Mouse (Mus musculus) erythroblast, adult 5-6 weeks (primary cell): ENCODE data around the gene Slc35a2. TPM values are rescaled to one million over a fixed set of nuclear protein-coding genes. Genes with fewer than 3 reads are reported as not detected.
A peak's percentile ranks its signal among the peaks of the same experiment; 100 is the strongest.

Experiments
- ATAC-seq: replicated peaks from 2 replicates; pipeline ENCODE4 v1.8.0; 2016; ENCODE audit warnings: moderate number of reproducible peaks, mild to moderate bottlenecking, moderate TSS enrichment, inconsistent platforms; ENCODE audit not compliant: poor library complexity, low FRiP score, severe bottlenecking
- total RNA-seq, 2 experiments: library from RNA; stranded (forward) in 1 of 2; stranded (reverse) in 1 of 2; fragments of 150-400 nt in 1 of 2; fragments of 200-764, 138-1000 nt in 1 of 2; gene quantifications; 2 replicates each; pipeline versions ENCODE4 v1.2.3 to v1.2.4; 2015 to 2017; ENCODE audit warnings: low replicate concordance in 2 of 2

Slc35a2 gene
- total RNA-seq (2015; ENCODE audit: low replicate concordance) (1.5 and 3.1 TPM in 2 replicates), total RNA-seq (2017; ENCODE audit: low replicate concordance) (10.0 and 10.9 TPM in 2 replicates)

- peak; percentile 88 for ATAC-seq
These were observed at the start of gene Slc35a2 for GRCm38 (mm10) chrX:7883841-7884567. TSS of gene Slc35a2 (plus strand) at chrX:7884028.

GRCm38 (mm10) chrX:7837146-7837545 is 46.7 kb upstream of the Slc35a2 start:
- ATAC-seq = peak; percentile 64

- no peak for ATAC-seq
These were observed 43.0 kb upstream of the Slc35a2 start for GRCm38 (mm10) chrX:7840842-7841162.

- peak; percentile 80 for ATAC-seq
These were observed 42.4 kb upstream of the Slc35a2 start, which contains the start of gene Otud5 for GRCm38 (mm10) chrX:7841163-7842162. TSS of gene Otud5 (plus strand) at chrX:7841364.

- 0 out of 2 replicates have a peak, but pooled peaks have one; percentile 22 for ATAC-seq
These were observed 41.5 kb upstream of the Slc35a2 start for GRCm38 (mm10) chrX:7842318-7842717.

GRCm38 (mm10) chrX:7847845-7848244 is 36.0 kb upstream of the Slc35a2 start:
- no peak for ATAC-seq

GRCm38 (mm10) chrX:7854578-7854977 is 29.2 kb upstream of the Slc35a2 start:
- ATAC-seq = peak; percentile 60

GRCm38 (mm10) chrX:7859191-7859753 is 24.6 kb upstream of the Slc35a2 start:
- no peak for ATAC-seq

GRCm38 (mm10) chrX:7863181-7863580 is 20.6 kb upstream of the Slc35a2 start:
- ATAC-seq = no peak

GRCm38 (mm10) chrX:7864551-7864950 is 19.3 kb upstream of the Slc35a2 start:
- ATAC-seq = no peak

GRCm38 (mm10) chrX:7865343-7865742 is 18.5 kb upstream of the Slc35a2 start:
- ATAC-seq = no peak

GRCm38 (mm10) chrX:7865786-7866185 is 18.0 kb upstream of the Slc35a2 start:
- ATAC-seq = no peak

- ATAC-seq = no peak
These were observed 16.7 kb upstream of the Slc35a2 start for GRCm38 (mm10) chrX:7867141-7867540.

GRCm38 (mm10) chrX:7868506-7868905 is 15.3 kb upstream of the Slc35a2 start:
- no peak for ATAC-seq

GRCm38 (mm10) chrX:7869826-7870225 is 14.0 kb upstream of the Slc35a2 start:
- no peak for ATAC-seq

- peak; percentile 88 for ATAC-seq
These were observed 5.8 kb upstream of the Slc35a2 start, which contains the start of gene Pim2 for GRCm38 (mm10) chrX:7878007-7878419. TSS of gene Pim2 (plus strand) at chrX:7878262.

GRCm38 (mm10) chrX:7878495-7878894 is 5.3 kb upstream of the Slc35a2 start:
- no peak for ATAC-seq

- 0 out of 2 replicates have a peak, but pooled peaks have one; percentile 19 for ATAC-seq
These were observed 4.0 kb upstream of the Slc35a2 start for GRCm38 (mm10) chrX:7879819-7880218.

GRCm38 (mm10) chrX:7898211-7898610 is 14.4 kb downstream of the Slc35a2 start:
- ATAC-seq = no peak
